Mouse (Mus musculus): Measurements from ENCODE around the gene Zfp579. TPM values are rescaled to one million over a fixed set of nuclear protein-coding genes. Genes with fewer than 3 reads are reported as not detected.
"Not testable (repeated sequence)": the region's sequence is repeated elsewhere in the genome, so short reads cannot be mapped to it uniquely, and the experiment has no call there.

Gene Zfp579
- total RNA-seq (2021): 10 to 100 TPM; 15.2 to 18.2 TPM
- long read RNA-seq, experiment 1, transcript Zfp579-206 (1 exons, 2,489 nt): minor isoform, 6 of 14 reads
- long read RNA-seq, experiment 1, transcript Zfp579-201 (2 exons, 2,157 nt): major isoform, 7 of 14 reads
- long read RNA-seq, experiment 1, partial matches to known transcripts: 0 of 14 reads
- long read RNA-seq, experiment 1, other reads (novel, unspliced or antisense): 1 of 14 reads
- long read RNA-seq, experiment 2, transcript Zfp579-201 (2 exons, 2,157 nt): major isoform, 8 of 10 reads
- long read RNA-seq, experiment 2, partial matches to known transcripts: 0 of 10 reads
- long read RNA-seq, experiment 2, other reads (novel, unspliced or antisense): 0 of 10 reads

- DNase-seq: peak; percentile 96
Observed at GRCm38 (mm10) chr7:4996003-4996895, at the start of gene Zfp579. Gene Zfp579 (minus strand): TSS chr7:4996158.

GRCm38 (mm10) chr7:5044981-5045380 lies 49.0 kb upstream of the Zfp579 start:
- no peak for DNase-seq

GRCm38 (mm10) chr7:5038940-5039339 lies 43.0 kb upstream of the Zfp579 start:
- no peak for DNase-seq

- DNase-seq: peak; percentile 94
Observed at GRCm38 (mm10) chr7:5038109-5038732, 42.3 kb upstream of the Zfp579 start, which contains the start of gene Zfp784. Gene Zfp784 (minus strand): TSS chr7:5038446.

GRCm38 (mm10) chr7:5037467-5037866 lies 41.5 kb upstream of the Zfp579 start:
- no peak for DNase-seq

GRCm38 (mm10) chr7:5037026-5037425 lies 41.1 kb upstream of the Zfp579 start:
- DNase-seq: no peak

GRCm38 (mm10) chr7:5036136-5036535 lies 40.2 kb upstream of the Zfp579 start:
- DNase-seq: no peak

- DNase-seq: no peak
Observed at GRCm38 (mm10) chr7:5035628-5036027, 39.7 kb upstream of the Zfp579 start.

- DNase-seq: no peak
Observed at GRCm38 (mm10) chr7:5033818-5034217, 37.9 kb upstream of the Zfp579 start, which contains the start of gene 4632433K11Rik. Gene 4632433K11Rik (plus strand): TSS chr7:5034118.

GRCm38 (mm10) chr7:5031496-5031895 lies 35.5 kb upstream of the Zfp579 start:
- DNase-seq: no peak

GRCm38 (mm10) chr7:5030554-5031275 lies 34.8 kb upstream of the Zfp579 start:
- no peak for DNase-seq

GRCm38 (mm10) chr7:5029946-5030345 lies 34.0 kb upstream of the Zfp579 start:
- no peak for DNase-seq

GRCm38 (mm10) chr7:5029543-5029942 lies 33.6 kb upstream of the Zfp579 start:
- DNase-seq: no peak

- DNase-seq: no peak
Observed at GRCm38 (mm10) chr7:5021197-5021596, 25.2 kb upstream of the Zfp579 start.

- no peak for DNase-seq
Observed at GRCm38 (mm10) chr7:5020685-5021084, 24.7 kb upstream of the Zfp579 start.

GRCm38 (mm10) chr7:5020000-5020681 lies 24.2 kb upstream of the Zfp579 start, which contains the start of the genes Zfp865 and Ccdc106:
Gene Zfp865 (plus strand): TSS chr7:5020376.
Gene Ccdc106 (plus strand): TSS chr7:5020553.
- DNase-seq: peak; percentile 99

GRCm38 (mm10) chr7:5019576-5019975 lies 23.6 kb upstream of the Zfp579 start:
- not testable (repeated sequence) for DNase-seq

- no peak for DNase-seq
Observed at GRCm38 (mm10) chr7:5017931-5018330, 22.0 kb upstream of the Zfp579 start.

- peak; percentile 36 for DNase-seq
Observed at GRCm38 (mm10) chr7:5017352-5017751, 21.4 kb upstream of the Zfp579 start.

- DNase-seq: no peak
Observed at GRCm38 (mm10) chr7:5016920-5017319, 21.0 kb upstream of the Zfp579 start.

- no peak for DNase-seq
Observed at GRCm38 (mm10) chr7:5016057-5016456, 20.1 kb upstream of the Zfp579 start.
